Mouse (Mus musculus): ENCODE data around the gene Fhod1. TPM values are rescaled to one million over a fixed set of nuclear protein-coding genes. Genes with fewer than 3 reads are reported as not detected.

The Fhod1 gene
- polyA plus RNA-seq, 1 experiment = 7.8 TPM

DNA sequence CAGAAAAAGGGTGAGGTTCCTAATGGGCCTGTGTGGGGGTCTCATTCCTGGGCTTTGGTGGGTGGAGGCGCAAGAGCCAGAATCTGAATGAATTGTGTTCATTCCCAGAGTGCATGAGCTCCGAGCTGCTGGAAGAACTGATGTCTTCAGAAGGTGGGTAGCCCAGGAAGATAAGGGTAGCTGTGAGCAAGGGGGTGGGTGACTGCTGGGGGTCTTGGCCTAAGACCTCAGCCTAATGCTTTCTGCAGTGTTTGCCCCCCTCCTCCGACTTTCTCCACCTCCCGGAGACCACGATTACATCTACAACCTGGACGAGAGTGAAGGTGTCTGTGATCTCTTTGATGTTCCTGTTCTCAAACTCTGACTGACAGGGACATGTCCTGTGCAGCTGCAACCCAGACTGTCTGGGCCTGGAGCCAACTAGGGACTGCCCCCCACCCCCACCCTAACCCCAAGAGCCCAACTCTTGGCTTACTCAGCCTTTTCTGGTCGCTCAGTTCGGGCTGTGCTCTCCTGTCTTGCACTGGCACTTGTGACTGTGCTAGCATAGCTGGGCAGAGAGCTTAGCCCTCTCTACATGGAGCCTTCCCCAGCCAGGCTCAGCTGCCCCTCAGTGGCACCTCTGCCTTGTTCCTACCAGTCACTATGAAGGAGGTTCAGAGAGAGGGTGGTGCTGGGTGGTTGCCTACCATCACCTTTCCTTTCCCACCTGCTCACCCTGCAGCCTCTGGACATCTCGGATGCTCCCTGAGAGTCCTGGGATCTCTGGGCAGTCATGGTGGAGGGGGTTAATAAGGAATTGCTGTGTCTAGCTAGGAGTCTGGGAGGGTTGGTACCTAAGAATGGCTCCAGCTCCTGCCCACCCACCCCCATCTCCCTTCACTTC is 43.2 kb downstream of the Fhod1 start:
- peak; percentile 38 for DNase-seq (ENCODE audit: low read depth)

DNA sequence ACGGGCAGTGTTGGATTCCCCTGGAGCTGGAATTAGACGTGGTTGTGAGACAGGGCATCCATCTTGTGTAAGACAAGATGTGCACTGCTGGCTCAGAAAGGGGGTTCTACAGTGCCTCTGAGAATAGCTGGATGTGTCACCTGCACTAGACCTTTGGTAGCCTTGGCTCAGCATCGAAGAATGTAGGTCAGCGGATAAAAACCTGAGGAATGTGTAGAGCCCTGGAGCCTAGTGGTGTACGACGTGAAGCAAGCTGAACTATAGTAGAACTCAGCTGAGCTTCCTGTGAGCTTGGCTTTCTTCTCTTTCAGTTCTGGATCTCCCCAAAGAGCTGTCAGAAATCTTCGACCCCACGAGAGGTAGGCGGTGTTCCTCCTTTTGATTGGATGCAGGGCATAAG is 43.9 kb downstream of the Fhod1 start:
- TF ChIP-seq POLR2A (IDR thresholded peaks at IDR 0.05; ENCODE audit: borderline replicate concordance, extremely low read depth, insufficient read depth, insufficient read length, poor library complexity, severe bottlenecking) = no peak
- TF ChIP-seq CTCF (IDR thresholded peaks at IDR 0.05; ENCODE audit: borderline replicate concordance, extremely low read depth, insufficient read depth, insufficient read length) = no peak
- no peak for DNase-seq (ENCODE audit: low read depth)

More for the DNA sequence above, 43.2 kb downstream of the Fhod1 start:
- TF ChIP-seq CTCF (IDR thresholded peaks at IDR 0.05; ENCODE audit: borderline replicate concordance, extremely low read depth, insufficient read depth, insufficient read length) = no peak
- no peak for TF ChIP-seq POLR2A (IDR thresholded peaks at IDR 0.05; ENCODE audit: borderline replicate concordance, extremely low read depth, insufficient read depth, insufficient read length, poor library complexity, severe bottlenecking)

DNA sequence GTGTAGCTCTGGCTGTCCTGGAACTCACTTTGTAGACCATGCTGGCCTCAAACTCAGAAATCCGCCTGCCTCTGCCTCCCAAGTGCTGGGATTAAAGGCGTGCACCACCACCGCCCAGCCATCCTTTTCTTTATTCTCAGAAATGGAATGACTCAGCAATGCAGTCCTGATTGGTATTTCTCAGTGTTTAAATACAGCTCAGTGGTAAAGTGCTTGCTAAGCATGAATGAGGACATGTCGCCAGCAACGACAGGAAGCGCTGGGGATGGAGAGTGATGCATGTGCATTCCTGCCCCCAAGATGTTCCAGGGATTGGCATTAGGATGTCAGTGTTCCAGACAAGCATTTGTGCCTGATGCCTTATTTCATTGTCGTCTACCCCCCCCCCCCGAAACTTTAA is 44.4 kb downstream of the Fhod1 start:
- no peak for DNase-seq (ENCODE audit: low read depth)
- TF ChIP-seq POLR2A (IDR thresholded peaks at IDR 0.05; ENCODE audit: borderline replicate concordance, extremely low read depth, insufficient read depth, insufficient read length, poor library complexity, severe bottlenecking) (no peak), CTCF (IDR thresholded peaks at IDR 0.05; ENCODE audit: borderline replicate concordance, extremely low read depth, insufficient read depth, insufficient read length) (no peak)

DNA sequence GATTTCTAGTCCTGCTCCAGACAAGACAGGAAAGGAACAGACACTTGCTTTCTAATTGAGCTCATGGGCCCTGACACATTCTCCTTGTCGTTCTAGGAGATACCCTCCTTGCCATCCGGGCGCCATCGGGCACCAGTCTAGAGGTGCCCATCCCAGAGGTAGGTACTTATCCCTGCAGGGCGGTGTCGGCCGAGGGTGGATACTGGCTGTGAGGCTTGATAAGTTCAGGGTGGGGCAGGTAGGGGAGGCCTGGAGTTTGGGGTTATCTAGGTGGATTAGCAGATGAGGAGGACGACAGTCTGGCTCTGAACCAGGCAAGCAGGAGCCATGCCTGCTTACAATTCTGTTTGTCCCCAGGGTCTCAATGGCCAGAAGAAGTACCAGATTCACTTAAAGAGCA is 47.8 kb downstream of the Fhod1 start:
- no peak for DNase-seq (ENCODE audit: low read depth)
- TF ChIP-seq POLR2A (IDR thresholded peaks at IDR 0.05; ENCODE audit: borderline replicate concordance, extremely low read depth, insufficient read depth, insufficient read length, poor library complexity, severe bottlenecking) = no peak
- TF ChIP-seq CTCF (IDR thresholded peaks at IDR 0.05; ENCODE audit: borderline replicate concordance, extremely low read depth, insufficient read depth, insufficient read length) = no peak

DNA sequence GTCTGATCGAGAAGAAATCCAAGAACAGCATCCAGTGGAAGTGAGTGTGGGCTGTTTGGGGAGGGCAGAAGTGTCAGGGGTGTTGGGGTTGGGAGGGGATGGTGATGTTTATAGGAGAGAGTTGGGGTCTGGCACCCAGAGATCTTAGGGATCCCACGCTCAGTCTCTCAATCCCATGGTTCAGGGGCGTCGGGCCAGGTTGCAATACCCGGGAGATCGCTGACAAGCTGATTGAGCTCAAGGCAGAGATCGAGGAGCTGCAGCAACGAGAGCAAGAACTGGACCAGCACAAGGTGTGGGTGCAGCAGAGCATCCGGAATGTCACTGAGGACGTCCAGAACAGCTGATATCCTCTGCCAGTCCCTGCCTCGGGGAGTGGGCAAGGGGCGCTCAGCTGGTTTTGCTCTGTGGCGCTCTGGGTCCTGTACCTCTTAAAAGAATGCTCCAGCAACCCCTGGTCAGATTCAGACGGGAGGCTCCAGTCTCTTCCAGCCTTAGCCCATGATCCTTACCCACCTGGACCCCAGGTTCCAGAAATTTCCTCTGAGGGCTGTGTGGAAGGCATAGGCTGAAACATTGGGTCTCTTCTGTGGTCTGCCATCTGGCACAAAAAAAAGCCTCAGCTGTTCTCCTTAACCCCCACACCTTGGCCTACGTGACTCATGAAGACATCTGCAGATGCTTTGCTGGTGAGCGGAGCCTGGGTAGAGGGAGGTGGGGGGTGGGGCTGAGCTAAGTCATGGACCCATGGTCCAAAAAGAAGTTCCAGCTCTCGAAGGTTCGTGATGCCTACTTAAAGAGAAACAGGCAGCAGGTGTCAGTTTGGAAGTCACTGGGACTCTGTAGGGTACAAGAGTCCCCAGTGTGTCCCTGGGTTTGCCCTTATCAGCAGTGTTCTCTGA is 49.2 kb downstream of the Fhod1 start:
- TF ChIP-seq POLR2A (IDR thresholded peaks at IDR 0.05; ENCODE audit: borderline replicate concordance, extremely low read depth, insufficient read depth, insufficient read length, poor library complexity, severe bottlenecking) = no peak
- TF ChIP-seq CTCF (IDR thresholded peaks at IDR 0.05; ENCODE audit: borderline replicate concordance, extremely low read depth, insufficient read depth, insufficient read length) = no peak
- no peak for DNase-seq (ENCODE audit: low read depth)

DNA sequence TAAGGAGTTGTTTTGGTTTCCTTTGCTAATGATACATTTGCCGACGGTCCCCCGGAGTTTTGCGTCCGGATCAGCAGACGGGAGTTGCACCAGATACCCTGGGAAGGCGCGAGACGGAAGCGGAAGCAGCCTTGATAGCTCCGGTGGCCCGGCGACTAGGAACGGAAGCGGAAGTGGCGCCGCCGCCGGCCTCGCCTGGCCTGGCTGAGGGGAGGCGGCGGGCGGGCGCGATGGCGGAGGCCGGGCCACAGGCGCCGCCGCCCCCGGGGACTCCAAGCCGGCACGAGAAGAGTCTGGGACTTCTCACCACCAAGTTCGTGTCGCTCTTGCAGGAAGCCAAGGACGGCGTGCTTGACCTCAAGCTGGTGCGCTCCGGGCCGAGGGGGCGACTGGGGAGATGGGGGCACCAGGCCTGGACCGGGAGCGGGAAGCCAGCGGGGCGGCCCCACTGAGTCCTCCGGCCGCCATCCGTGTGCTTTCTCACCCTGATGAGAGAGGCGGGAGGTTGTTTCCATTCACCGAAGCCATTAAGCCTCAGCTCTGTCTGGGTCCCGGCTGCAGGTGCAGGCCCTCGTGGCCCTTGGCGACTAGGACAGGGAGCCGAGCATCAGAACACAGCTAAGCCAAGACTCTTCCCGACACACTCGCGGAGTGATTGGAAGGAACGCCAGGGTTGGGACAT is 50.1 kb downstream of the Fhod1 start, which contains the start of gene E2f4:
E2f4 (plus strand) TSS at position 153 of the 682 bp plus-strand sequence.
- peak; percentile 94 for TF ChIP-seq POLR2A (IDR thresholded peaks at IDR 0.05; ENCODE audit: borderline replicate concordance, extremely low read depth, insufficient read depth, insufficient read length, poor library complexity, severe bottlenecking)
- no peak for TF ChIP-seq CTCF (IDR thresholded peaks at IDR 0.05; ENCODE audit: borderline replicate concordance, extremely low read depth, insufficient read depth, insufficient read length)
- peak; percentile 97 for DNase-seq (ENCODE audit: low read depth)

DNA sequence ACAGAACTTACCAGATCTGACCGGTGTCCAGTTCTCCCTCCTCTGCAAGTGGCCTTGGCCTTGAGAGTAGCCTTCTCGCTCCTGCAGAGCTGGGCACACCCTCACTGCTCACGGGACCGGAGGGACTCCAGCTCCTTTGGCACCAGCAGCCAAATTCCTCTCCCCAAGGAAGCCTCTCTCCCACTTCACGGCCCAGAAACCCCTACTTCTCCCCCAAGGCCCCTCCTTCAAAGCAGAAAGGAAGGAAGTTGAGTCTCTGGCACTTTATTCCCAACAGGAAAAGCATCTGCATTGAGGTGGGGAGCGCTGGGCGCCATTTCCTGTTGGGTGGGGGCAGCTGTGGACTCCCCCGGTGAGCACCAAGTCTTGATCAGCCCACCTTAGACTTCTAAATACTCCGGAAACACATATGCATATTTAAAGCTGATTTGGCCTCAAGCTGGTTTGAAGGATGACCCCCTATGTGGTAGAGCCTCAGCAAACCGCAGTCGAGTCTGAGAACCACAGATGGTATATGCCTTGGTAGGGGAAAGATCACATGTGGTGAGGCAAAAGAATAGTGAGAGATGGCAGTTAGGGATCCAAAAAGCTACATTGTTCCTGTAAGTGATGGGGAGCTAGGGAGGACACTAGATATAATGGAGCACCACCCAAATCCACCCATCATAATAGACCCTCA is 51.7 kb downstream of the Fhod1 start, which contains the start of gene Exoc3l:
Exoc3l (minus strand) TSS at position 207 of the 679 bp plus-strand sequence.
- DNase-seq (ENCODE audit: low read depth) = no peak
- TF ChIP-seq POLR2A (IDR thresholded peaks at IDR 0.05; ENCODE audit: borderline replicate concordance, extremely low read depth, insufficient read depth, insufficient read length, poor library complexity, severe bottlenecking) (no peak), CTCF (IDR thresholded peaks at IDR 0.05; ENCODE audit: borderline replicate concordance, extremely low read depth, insufficient read depth, insufficient read length) (no peak)

DNA sequence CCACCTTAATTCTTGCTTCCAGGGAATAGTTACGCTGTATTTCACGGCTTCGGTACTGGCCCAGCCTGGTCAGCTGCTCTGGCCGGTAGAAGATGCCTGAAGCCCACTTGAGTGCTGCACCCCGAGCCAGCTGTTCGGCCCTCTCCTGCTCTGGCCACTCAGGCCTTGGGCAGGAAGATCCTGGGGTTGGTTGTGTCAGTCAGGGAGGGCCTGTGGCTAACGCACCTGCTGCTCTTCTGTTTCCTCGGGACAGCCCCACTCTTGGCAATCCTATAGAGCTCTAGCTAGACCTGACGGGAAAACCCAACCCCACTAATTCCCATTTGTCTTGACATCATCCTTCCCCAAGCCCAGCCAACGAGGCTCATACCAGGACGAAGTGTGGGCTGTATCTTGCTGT is 52.5 kb downstream of the Fhod1 start:
- no peak for TF ChIP-seq POLR2A (IDR thresholded peaks at IDR 0.05; ENCODE audit: borderline replicate concordance, extremely low read depth, insufficient read depth, insufficient read length, poor library complexity, severe bottlenecking)
- TF ChIP-seq CTCF (IDR thresholded peaks at IDR 0.05; ENCODE audit: borderline replicate concordance, extremely low read depth, insufficient read depth, insufficient read length) = no peak
- DNase-seq (ENCODE audit: low read depth) = no peak

DNA sequence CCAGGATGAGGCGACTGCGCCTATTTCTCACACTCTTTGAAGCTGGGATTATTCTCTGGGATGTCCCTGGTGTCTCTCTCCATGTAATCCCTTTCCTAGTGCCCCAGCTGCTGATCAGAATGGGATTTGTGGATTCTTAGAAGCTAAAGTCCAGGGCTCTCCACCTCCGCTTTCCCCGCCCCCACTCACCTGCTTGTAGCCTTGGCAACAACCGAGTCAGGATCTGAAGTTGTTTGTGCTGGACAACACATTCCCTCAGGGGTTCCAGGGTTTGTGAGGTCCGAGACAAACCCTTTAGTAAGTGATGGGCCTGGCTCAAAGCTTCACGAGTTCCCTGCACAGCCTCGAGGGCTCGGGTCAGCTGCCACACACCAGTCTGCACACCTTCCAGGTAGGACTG is 53.0 kb downstream of the Fhod1 start:
- TF ChIP-seq CTCF (IDR thresholded peaks at IDR 0.05; ENCODE audit: borderline replicate concordance, extremely low read depth, insufficient read depth, insufficient read length) = no peak
- TF ChIP-seq POLR2A (IDR thresholded peaks at IDR 0.05; ENCODE audit: borderline replicate concordance, extremely low read depth, insufficient read depth, insufficient read length, poor library complexity, severe bottlenecking) = no peak
- no peak for DNase-seq (ENCODE audit: low read depth)

DNA sequence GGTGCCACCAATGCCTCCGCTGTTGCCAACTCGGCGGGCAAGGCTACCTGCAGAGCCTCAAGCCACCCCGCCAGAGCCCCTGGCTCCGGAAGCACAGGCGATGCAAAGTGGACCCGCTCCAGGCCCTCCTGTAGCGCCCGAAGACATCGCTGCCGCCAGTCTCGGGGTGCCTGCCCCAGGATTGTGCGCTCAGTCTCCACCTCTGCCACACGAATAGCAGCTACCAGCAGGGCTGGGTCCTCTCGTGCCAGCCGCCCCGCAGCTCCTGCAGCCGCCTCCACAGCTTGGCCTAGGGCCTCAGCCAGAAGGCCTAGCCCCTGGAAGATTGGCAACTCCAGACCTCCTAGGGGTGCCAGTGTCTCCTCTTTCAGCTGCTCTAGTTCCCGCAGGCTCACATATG is 54.3 kb downstream of the Fhod1 start:
- TF ChIP-seq CTCF (IDR thresholded peaks at IDR 0.05; ENCODE audit: borderline replicate concordance, extremely low read depth, insufficient read depth, insufficient read length) (no peak), POLR2A (IDR thresholded peaks at IDR 0.05; ENCODE audit: borderline replicate concordance, extremely low read depth, insufficient read depth, insufficient read length, poor library complexity, severe bottlenecking) (no peak)
- DNase-seq (ENCODE audit: low read depth) = no peak
